Mouse (Mus musculus) kidney, embryonic 16.5 days (tissue): ENCODE measurements around the gene 2010111I01Rik. TPM values are rescaled to one million over a fixed set of nuclear protein-coding genes. Genes with fewer than 3 reads are reported as not detected.
A peak's percentile ranks its signal among the peaks of the same experiment; 100 is the strongest.

Experiments used
- ATAC-seq: fragments of 200-750 bp; cut with Nextera tagmentation; 2 replicates; pipeline ENCODE4 v1.8.0; 2017; ENCODE audit warnings: moderate TSS enrichment; ENCODE audit not compliant: low FRiP score, low TSS enrichment
- H3K27ac ChIP-seq: fragments of 300-500 bp; sonication (generic); 2 replicates; pipeline ENCODE4 v1.5.1; 2014; ENCODE audit warnings: low read length
- H3K27me3 ChIP-seq: fragments of 300-500 bp; sonication (generic); 2 replicates; pipeline ENCODE4 v1.6.1; 2014; ENCODE audit warnings: low read length, control low read depth, mixed read lengths; ENCODE audit not compliant: insufficient read depth
- H3K36me3 ChIP-seq: fragments of 300-500 bp; sonication (generic); 2 replicates; pipeline ENCODE4 v1.6.1; 2014; ENCODE audit warnings: low read length, control low read depth, mixed read lengths; ENCODE audit not compliant: insufficient read depth
- H3K4me1 ChIP-seq: fragments of 300-500 bp; sonication (generic); 2 replicates; pipeline ENCODE4 v1.6.1; 2014; ENCODE audit warnings: low read length, control low read depth, mixed read lengths; ENCODE audit not compliant: insufficient read depth
- H3K4me2 ChIP-seq: fragments of 300-500 bp; sonication (generic); replicated peaks from 2 replicates; pipeline ENCODE4 v1.6.1; 2014; ENCODE audit warnings: low read depth, low read length
- H3K4me3 ChIP-seq: fragments of 300-500 bp; sonication (generic); 2 replicates; pipeline ENCODE4 v1.5.1; 2014; ENCODE audit warnings: mild to moderate bottlenecking, low read length
- H3K9ac ChIP-seq: fragments of 300-500 bp; sonication (generic); replicated peaks from 2 replicates; pipeline ENCODE4 v1.6.1; 2014; ENCODE audit warnings: low read length
- H3K9me3 ChIP-seq: fragments of 300-500 bp; sonication (generic); 2 replicates; pipeline ENCODE4 v1.6.1; 2016; ENCODE audit warnings: low read length, control low read depth
- WGBS: fragments of 180-500 bp; shearing (Covaris S2); extraction: QIAGEN DNeasy Blood & Tissue Kit; methylation state at CpG from one replicate; pipeline ENCODE4 v1.1.7; 2014; 5-methylcytosine and 5-hydroxymethylcytosine counted together
- polyA plus RNA-seq: library from polyadenylated mRNA; unstranded; fragments of >200 nt; fragmentation: Nextera tagmentation; extraction: Ambion mirVana; gene quantifications from 2 replicates; pipeline ENCODE4 v1.2.1, GENCODE M21; 2015

The 2010111I01Rik gene
- polyA plus RNA-seq, 1 experiment from 2014 or later: 146 TPM

GRCm38 (mm10) chr13:63256146-63256545 lies 291.5 kb downstream of the 2010111I01Rik start:
- peaks cover 88% of the 10 kb centered on the region for H3K4me1 ChIP-seq
- no peaks in the 10 kb centered on the region for H3K9me3 ChIP-seq

DNA sequence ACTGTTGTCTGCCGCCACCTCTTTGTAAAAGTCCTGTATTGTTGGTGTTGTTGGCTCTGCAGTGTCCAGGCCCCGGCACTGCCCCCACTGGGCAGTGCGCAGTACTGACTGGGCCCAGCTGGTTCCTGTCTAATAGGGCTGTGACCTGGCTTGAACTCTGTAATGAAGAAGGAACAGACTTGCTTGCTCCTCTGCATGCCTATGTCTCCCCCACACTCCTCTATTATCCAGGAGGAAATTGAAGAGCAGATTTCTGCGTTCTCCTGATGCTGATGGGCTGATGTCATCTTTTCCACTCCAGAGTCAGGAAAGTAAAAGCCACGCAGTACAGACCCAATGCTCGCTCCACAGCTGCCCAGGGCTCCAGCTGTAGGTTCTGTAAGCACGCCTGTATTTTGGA lies 292.1 kb downstream of the 2010111I01Rik start:
- Histone ChIP-seq H3K36me3 (peaks cover 11% of the 10 kb centered on the region), H3K9ac (no peak overlapping the region), H3K9me3 (no peaks in the 10 kb centered on the region), H3K27me3 (no peaks in the 10 kb centered on the region), H3K4me2 (no peak overlapping the region), H3K27ac (peak overlapping the region; percentile 47), H3K4me3 (no peak overlapping the region), H3K4me1 (peaks cover 88% of the 10 kb centered on the region)
- 24% methylated on average over 7 of the region's 7 CpGs for WGBS
- ATAC-seq: peak; percentile 88

More at GRCm38 (mm10) chr13:63256146-63256545, 291.5 kb downstream of the 2010111I01Rik start:
- Histone ChIP-seq H3K4me2 (no peak overlapping the region), H3K4me3 (no peak overlapping the region), H3K27ac (peak overlapping the region; percentile 87), H3K27me3 (no peaks in the 10 kb centered on the region), H3K9ac (no peak overlapping the region), H3K36me3 (peaks cover 11% of the 10 kb centered on the region)
- ATAC-seq: peak; percentile 40; the same call in 1 of the 2 replicates
- WGBS: 26% methylated on average over 6 of the region's 6 CpGs

DNA sequence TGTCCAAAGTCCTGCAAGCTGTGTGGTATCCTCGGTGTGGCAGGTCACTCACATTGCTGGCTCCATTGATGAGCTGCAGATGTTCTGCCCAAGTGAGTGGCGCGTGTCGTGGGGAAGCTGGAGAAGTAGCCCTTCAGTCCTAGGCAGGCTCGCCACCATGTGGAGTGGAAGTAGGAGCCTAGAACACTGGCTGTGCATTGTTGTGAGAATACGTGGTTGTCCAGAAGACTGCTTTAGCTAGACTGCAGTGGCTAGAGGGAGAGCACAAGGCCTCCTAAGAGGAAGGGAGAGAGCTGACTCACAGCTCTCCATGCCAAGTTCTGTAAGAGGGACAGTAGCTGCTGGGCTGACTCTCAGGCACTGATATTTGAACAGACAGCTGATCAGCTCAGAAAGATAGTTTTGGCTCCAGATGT lies 293.5 kb downstream of the 2010111I01Rik start:
- H3K27me3 ChIP-seq: no peaks in the 10 kb centered on the region
- 67% methylated on average over 6 of the region's 6 CpGs for WGBS
- H3K9me3 ChIP-seq: no peaks in the 10 kb centered on the region
- peak overlapping the region; percentile 18; the same call in 1 of the 2 replicates for H3K9ac ChIP-seq
- H3K4me2 ChIP-seq: no peak overlapping the region
- no peak overlapping the region for H3K4me3 ChIP-seq
- H3K36me3 ChIP-seq: peaks cover 19% of the 10 kb centered on the region
- peak overlapping the region; percentile 45; the same call in 1 of the 2 replicates for H3K27ac ChIP-seq
- peaks cover 86% of the 10 kb centered on the region for H3K4me1 ChIP-seq
- ATAC-seq: no peak

- peaks cover 81% of the 10 kb centered on the region for H3K4me1 ChIP-seq
- no peaks in the 10 kb centered on the region for H3K9me3 ChIP-seq
- ATAC-seq: no peak
- 82% methylated on average over 4 of the region's 4 CpGs for WGBS
- no peak overlapping the region for H3K4me3 ChIP-seq
- peak overlapping the region; percentile 45; the same call in 1 of the 2 replicates for H3K27ac ChIP-seq
- H3K36me3 ChIP-seq: peaks cover 19% of the 10 kb centered on the region
- H3K9ac ChIP-seq: peak overlapping the region; percentile 18; the same call in 1 of the 2 replicates
- no peaks in the 10 kb centered on the region for H3K27me3 ChIP-seq
- H3K4me2 ChIP-seq: no peak overlapping the region
These were observed 294.0 kb downstream of the 2010111I01Rik start for GRCm38 (mm10) chr13:63258671-63259070.

GRCm38 (mm10) chr13:63260133-63260532 lies 295.4 kb downstream of the 2010111I01Rik start:
- Histone ChIP-seq H3K4me3 (no peak overlapping the region), H3K36me3 (peaks cover 10% of the 10 kb centered on the region), H3K9me3 (no peaks in the 10 kb centered on the region), H3K9ac (peak overlapping the region; percentile 5; the same call in 1 of the 2 replicates), H3K4me2 (no peak overlapping the region), H3K27me3 (no peaks in the 10 kb centered on the region), H3K27ac (peak overlapping the region; percentile 70), H3K4me1 (peaks cover 66% of the 10 kb centered on the region)
- no peak for ATAC-seq
- WGBS: 26% methylated on average over 4 of the region's 4 CpGs

GRCm38 (mm10) chr13:63260753-63261631 lies 296.3 kb downstream of the 2010111I01Rik start:
- Histone ChIP-seq H3K4me3 (no peak overlapping the region), H3K9me3 (no peaks in the 10 kb centered on the region), H3K4me2 (no peak overlapping the region), H3K36me3 (peaks cover 8% of the 10 kb centered on the region; the same call in 1 of the 2 replicates), H3K9ac (0 out of 2 replicates have a peak overlapping the region, but pooled peaks have one; percentile 8), H3K27me3 (no peaks in the 10 kb centered on the region), H3K4me1 (peaks cover 66% of the 10 kb centered on the region), H3K27ac (peak overlapping the region; percentile 70)
- peak; percentile 49 for ATAC-seq
- 48% methylated on average over 18 of the region's 18 CpGs for WGBS

- Histone ChIP-seq H3K36me3 (peaks cover 8% of the 10 kb centered on the region; the same call in 1 of the 2 replicates), H3K4me1 (peaks cover 68% of the 10 kb centered on the region)
These were observed 297.0 kb downstream of the 2010111I01Rik start for GRCm38 (mm10) chr13:63261676-63262075.

DNA sequence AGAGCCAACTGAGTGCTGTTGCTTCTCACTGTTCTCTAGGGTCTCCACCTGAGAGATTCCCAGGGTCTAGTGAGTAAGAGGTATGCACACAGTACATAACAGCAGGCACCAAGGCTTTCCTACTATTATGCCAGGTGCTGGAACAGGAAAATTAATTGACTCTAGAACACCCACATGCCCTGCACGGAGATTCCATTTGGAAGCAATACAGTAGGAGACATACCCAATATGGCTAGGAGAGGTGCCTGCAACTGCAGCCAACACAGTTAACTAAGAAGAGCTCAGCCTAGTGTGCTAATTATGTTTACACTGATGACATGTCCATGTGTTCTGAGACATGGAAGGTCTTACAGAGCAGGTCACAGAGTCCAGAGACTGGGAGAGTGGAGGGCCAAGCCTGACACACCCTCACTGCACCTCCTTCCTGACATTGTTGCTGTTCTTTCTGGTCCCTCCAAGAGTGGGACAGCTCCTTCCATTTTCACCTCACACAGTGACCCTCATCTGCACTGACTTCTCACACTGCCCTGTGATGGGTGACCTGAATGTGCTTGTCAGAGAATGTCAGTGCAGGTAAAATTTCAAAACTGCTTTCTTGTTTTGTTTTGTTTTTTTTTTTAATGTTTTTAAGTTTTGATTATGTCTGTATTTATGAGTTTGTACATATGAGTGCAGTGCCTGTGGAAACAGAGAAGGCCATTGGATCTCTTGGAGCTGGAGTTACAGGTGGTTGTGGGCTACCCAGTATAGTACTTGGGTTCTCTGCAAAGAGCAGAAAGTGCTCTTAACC lies 297.7 kb downstream of the 2010111I01Rik start:
- WGBS: 61% methylated on average over 1 of the region's 1 CpGs
- peaks cover 71% of the 10 kb centered on the region for H3K4me1 ChIP-seq
- H3K4me2 ChIP-seq: no peak overlapping the region
- H3K27ac ChIP-seq: 0 out of 2 replicates have a peak overlapping the region, but pooled peaks have one; percentile 70
- no peaks in the 10 kb centered on the region for H3K27me3 ChIP-seq
- H3K9me3 ChIP-seq: no peaks in the 10 kb centered on the region
- H3K9ac ChIP-seq: no peak overlapping the region
- H3K4me3 ChIP-seq: no peak overlapping the region
- ATAC-seq: no peak
- peaks cover 8% of the 10 kb centered on the region; the same call in 1 of the 2 replicates for H3K36me3 ChIP-seq

More at GRCm38 (mm10) chr13:63261676-63262075, 297.0 kb downstream of the 2010111I01Rik start:
- Histone ChIP-seq H3K27ac (peak overlapping the region; percentile 70), H3K9ac (no peak overlapping the region), H3K4me2 (no peak overlapping the region), H3K4me3 (no peak overlapping the region), H3K9me3 (no peaks in the 10 kb centered on the region), H3K27me3 (no peaks in the 10 kb centered on the region)
- no peak for ATAC-seq
- WGBS: 95% methylated on average over 3 of the region's 3 CpGs

GRCm38 (mm10) chr13:63268371-63268770 lies 303.7 kb downstream of the 2010111I01Rik start:
- peak; percentile 55; the same call in 1 of the 2 replicates for ATAC-seq
- no peak overlapping the region for H3K9ac ChIP-seq
- H3K27ac ChIP-seq: peak overlapping the region; percentile 89
- 38% methylated on average over 4 of the region's 4 CpGs for WGBS
- H3K9me3 ChIP-seq: no peaks in the 10 kb centered on the region
- no peaks in the 10 kb centered on the region for H3K36me3 ChIP-seq
- H3K4me1 ChIP-seq: peaks cover 65% of the 10 kb centered on the region
- H3K4me2 ChIP-seq: peak overlapping the region; percentile 18; the same call in 1 of the 2 replicates
- H3K4me3 ChIP-seq: no peak overlapping the region
- H3K27me3 ChIP-seq: no peaks in the 10 kb centered on the region
